Mouse (Mus musculus) bone marrow, adult 2 months (tissue): ENCODE measurements around the gene Cldn14. TPM values are rescaled to one million over a fixed set of nuclear protein-coding genes. Genes with fewer than 3 reads are reported as not detected.
"Not testable (repeated sequence)": the region's sequence is repeated elsewhere in the genome, so short reads cannot be mapped to it uniquely, and the experiment has no call there.

ENCODE experiments used
- H3K27ac ChIP-seq: fragments of 200-500 bp; 2 replicates; pipeline ENCODE4 v1.5.1; 2012; ENCODE audit warnings: low read depth, mild to moderate bottlenecking, control low read depth, inconsistent platforms, low read length; ENCODE audit not compliant: control insufficient read depth, poor library complexity, insufficient read depth
- H3K4me1 ChIP-seq: fragments of 200-500 bp; 2 replicates; pipeline ENCODE4 v1.6.1; 2011; ENCODE audit warnings: low read length; ENCODE audit not compliant: control insufficient read depth, insufficient read depth
- H3K4me3 ChIP-seq: fragments of 200-500 bp; replicated peaks from 2 replicates; pipeline ENCODE3; 2011; ENCODE audit warnings: mild to moderate bottlenecking, low read depth, low read length, control low read depth; ENCODE audit not compliant: control insufficient read depth
- CTCF ChIP-seq: fragments of 200-500 bp; IDR thresholded peaks from 2 replicates; pipeline ENCODE4 v1.5.1; 2011; ENCODE audit warnings: low read length, control low read depth; ENCODE audit not compliant: control insufficient read depth, insufficient read depth
- POLR2A ChIP-seq: fragments of 200-500 bp; IDR thresholded peaks from 2 replicates; pipeline ENCODE4 v1.6.1; 2011; ENCODE audit warnings: low read depth, mild to moderate bottlenecking, control low read depth, low read length, borderline replicate concordance; ENCODE audit not compliant: control insufficient read depth
- WGBS: fragments of 180-500 bp; shearing (Covaris S2); methylation state at CpG from one replicate; pipeline ENCODE4 v1.1.7; 2018; 5-methylcytosine and 5-hydroxymethylcytosine counted together
- polyA plus RNA-seq: library from polyadenylated mRNA; stranded (reverse); fragments of >200 nt; gene quantifications from 2 replicates; pipeline ENCODE4 v1.2.4, GENCODE M21; 2011; ENCODE audit warnings: low replicate concordance; ENCODE audit not compliant: missing spikeins, insufficient read depth, insufficient read length

Cldn14 gene
- polyA plus RNA-seq, 1 experiment, result not detected

- H3K27ac ChIP-seq, result no peak overlapping the region
- H3K4me3 ChIP-seq, result no peak overlapping the region
- 53% methylated on average over 11 of the region's 11 CpGs for WGBS
- peaks cover 1% of the 10 kb centered on the region; the same call in 1 of the 2 replicates for H3K4me1 ChIP-seq
- TF ChIP-seq CTCF (no peak), POLR2A (no peak)
Observed at GRCm38 (mm10) chr16:93982341-93982740, 26.3 kb downstream of the Cldn14 start.

DNA sequence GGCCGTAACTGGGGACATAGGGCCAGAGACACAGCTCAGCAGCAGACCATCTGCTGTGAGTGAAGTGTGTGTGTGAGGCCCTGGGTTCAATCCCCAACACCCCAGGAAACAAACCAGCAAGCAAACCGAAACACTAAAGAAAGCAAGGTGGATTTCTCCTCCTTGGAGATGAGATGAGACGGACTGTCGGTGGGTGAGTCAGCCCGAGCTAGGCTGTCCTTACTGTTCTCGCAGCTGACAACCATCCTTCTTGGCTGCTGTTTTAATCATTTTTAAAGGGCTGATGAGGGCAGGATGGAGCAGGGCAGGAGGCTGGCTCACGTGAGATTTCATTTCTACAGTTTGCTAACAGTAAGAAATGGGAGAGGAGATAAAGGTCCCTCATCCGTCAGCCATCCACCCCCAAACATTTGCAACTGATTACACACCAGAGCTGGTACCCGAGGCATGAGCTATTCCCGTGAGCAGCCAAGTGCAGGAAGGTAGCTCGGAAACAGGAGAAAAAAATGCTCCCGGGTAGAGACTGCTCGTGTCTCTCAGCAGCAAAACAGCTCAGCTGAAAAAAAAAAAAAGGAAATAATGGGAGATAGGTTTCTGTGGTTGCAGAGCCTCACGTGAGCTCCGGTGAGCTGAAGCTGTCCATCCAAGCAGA lies 27.3 kb downstream of the Cldn14 start:
- 52% methylated on average over 15 of the region's 15 CpGs for WGBS
- no peak overlapping the region for H3K4me3 ChIP-seq
- TF ChIP-seq CTCF, result no peak
- TF ChIP-seq POLR2A, result no peak
- no peak overlapping the region for H3K27ac ChIP-seq
- peaks cover 1% of the 10 kb centered on the region; the same call in 1 of the 2 replicates for H3K4me1 ChIP-seq

- not testable (repeated sequence) for H3K27ac ChIP-seq, H3K4me1 ChIP-seq, H3K4me3 ChIP-seq
- 92% methylated on average over 3 of the region's 3 CpGs for WGBS
Observed at GRCm38 (mm10) chr16:93980338-93980737, 28.3 kb downstream of the Cldn14 start.

DNA sequence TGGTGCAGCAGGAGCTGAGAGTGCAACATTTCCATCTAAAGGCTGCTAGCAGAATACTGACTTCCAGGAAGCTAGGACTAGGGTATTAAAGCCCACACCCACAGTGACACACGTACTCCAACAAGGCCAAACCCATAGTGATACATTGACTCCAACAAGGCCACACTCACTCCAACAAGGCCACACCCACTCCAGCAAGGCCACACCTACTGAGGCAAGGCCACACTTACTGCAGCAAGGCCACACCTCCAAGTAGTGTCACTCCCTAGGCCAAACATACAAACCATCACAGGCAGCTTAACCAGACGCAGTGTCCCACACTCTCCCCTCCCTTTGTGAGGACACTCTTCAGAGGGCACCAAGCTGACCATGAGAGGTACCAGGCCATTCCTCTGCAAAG lies 29.3 kb downstream of the Cldn14 start:
- Histone ChIP-seq H3K4me1 (peaks cover 1% of the 10 kb centered on the region; the same call in 1 of the 2 replicates), H3K4me3 (no peak overlapping the region), H3K27ac (no peak overlapping the region)
- 79% methylated on average over 2 of the region's 2 CpGs for WGBS
- no peak for TF ChIP-seq CTCF
- no peak for TF ChIP-seq POLR2A

- peaks cover 1% of the 10 kb centered on the region; the same call in 1 of the 2 replicates for H3K4me1 ChIP-seq
- no peak overlapping the region for H3K4me3 ChIP-seq
- WGBS, result 43% methylated on average over 6 of the region's 6 CpGs
- H3K27ac ChIP-seq, result no peak overlapping the region
- TF ChIP-seq CTCF (no peak), POLR2A (no peak)
Observed at GRCm38 (mm10) chr16:93977587-93977986, 31.1 kb downstream of the Cldn14 start.

- TF ChIP-seq POLR2A (no peak), CTCF (peak; percentile 26; the same call in 1 of the 2 replicates)
- Histone ChIP-seq H3K27ac (no peak overlapping the region), H3K4me1 (peaks cover 1% of the 10 kb centered on the region; the same call in 1 of the 2 replicates), H3K4me3 (no peak overlapping the region)
- WGBS, result 75% methylated on average over 3 of the region's 3 CpGs
Observed at GRCm38 (mm10) chr16:93976907-93977306, 31.7 kb downstream of the Cldn14 start.

DNA sequence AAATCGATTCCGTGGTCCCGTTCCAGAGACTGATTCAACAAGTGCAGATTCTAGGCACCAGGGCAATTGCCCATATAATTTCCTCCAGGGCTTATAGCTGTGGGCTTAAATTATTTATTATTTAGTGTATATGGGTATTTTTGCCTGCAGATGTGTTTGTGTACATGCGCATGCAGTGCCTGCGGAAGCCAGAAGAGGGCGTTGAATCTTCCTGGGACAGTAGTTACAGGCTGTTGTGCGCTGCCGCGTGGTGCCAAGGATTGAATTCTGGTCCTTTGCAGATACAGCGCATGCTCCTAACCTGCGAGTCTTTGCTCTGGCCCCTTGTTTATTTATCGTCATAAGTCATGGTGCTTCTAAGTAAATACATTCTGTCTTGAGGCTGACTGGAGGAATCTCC lies 33.2 kb downstream of the Cldn14 start:
- 91% methylated on average over 12 of the region's 12 CpGs for WGBS
- TF ChIP-seq POLR2A (no peak), CTCF (no peak)
- peaks cover 1% of the 10 kb centered on the region; the same call in 1 of the 2 replicates for H3K4me1 ChIP-seq
- no peak overlapping the region for H3K27ac ChIP-seq
- H3K4me3 ChIP-seq, result no peak overlapping the region

DNA sequence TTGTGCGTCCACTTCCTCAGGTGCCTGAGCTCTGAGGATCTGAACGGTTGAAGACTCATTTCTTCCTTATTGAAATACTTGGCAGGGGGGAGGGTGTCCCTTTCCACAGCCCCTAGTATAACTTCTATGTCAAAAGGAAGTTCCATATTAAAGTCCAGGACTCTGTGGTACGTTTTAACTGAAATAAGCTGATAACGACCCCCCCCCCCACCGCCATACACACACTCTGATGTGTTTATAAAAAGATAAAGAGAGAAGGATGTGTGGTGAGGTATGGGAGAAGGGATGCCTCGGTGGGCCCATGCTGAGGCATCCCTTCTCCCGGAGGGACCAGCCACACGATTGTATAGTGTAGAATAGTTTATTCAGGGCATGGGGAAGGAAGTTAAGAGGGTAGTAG lies 34.4 kb downstream of the Cldn14 start:
- H3K4me3 ChIP-seq, result no peak overlapping the region
- no peak overlapping the region for H3K27ac ChIP-seq
- peaks cover 1% of the 10 kb centered on the region; the same call in 1 of the 2 replicates for H3K4me1 ChIP-seq
- WGBS, result 20% methylated on average over 8 of the region's 8 CpGs
- TF ChIP-seq CTCF, result no peak
- TF ChIP-seq POLR2A, result no peak

- H3K27ac ChIP-seq, result no peak overlapping the region
- H3K4me3 ChIP-seq, result peak overlapping the region; percentile 31
- WGBS, result 20% methylated on average over 5 of the region's 5 CpGs
- no peak for TF ChIP-seq CTCF
- no peak for TF ChIP-seq POLR2A
- H3K4me1 ChIP-seq, result peaks cover 1% of the 10 kb centered on the region; the same call in 1 of the 2 replicates
Observed at GRCm38 (mm10) chr16:93973554-93973953, 35.1 kb downstream of the Cldn14 start.
